Mouse (Mus musculus): Measurements from ENCODE around the gene Pcdh15. TPM values are rescaled to one million over a fixed set of nuclear protein-coding genes. Genes with fewer than 3 reads are reported as not detected.

The Pcdh15 gene
- 0.78 and 0.80 TPM in 2 replicates for polyA plus RNA-seq (2015; fragmentation: Nextera tagmentation; extraction: Ambion mirVana)

GRCm38 (mm10) chr10:73098966-73099845 lies at the start of gene Pcdh15:
Gene Pcdh15, plus strand, starts transcription at chr10:73099342.
- H3K27me3 ChIP-seq (replicated peaks; ENCODE audit: control insufficient read depth, insufficient read depth, low read length) = peaks cover 50% of the 10 kb centered on the region
- H3K4me3 ChIP-seq (ENCODE audit: low read length) = peak within 1 kb of the TSS; percentile 55
- WGBS = under 1% methylated on average over 79 of the region's 79 CpGs
- H3K36me3 ChIP-seq (ENCODE audit: control insufficient read depth, insufficient read depth, low read length) = no peaks in the 10 kb centered on the region
- no peak for ATAC-seq
- peaks cover 8% of the 10 kb centered on the region; the same call in 1 of the 2 replicates for H3K4me1 ChIP-seq (ENCODE audit: control insufficient read depth, insufficient read depth, low read length)
- H3K4me2 ChIP-seq (ENCODE audit: low read depth, low read length) = peak within 1 kb of the TSS; percentile 87
- no peak within 1 kb of the TSS for H3K27ac ChIP-seq (ENCODE audit: low read length)
- no peaks in the 10 kb centered on the region for H3K9me3 ChIP-seq (ENCODE audit: control insufficient read depth, low read length)
- H3K9ac ChIP-seq (ENCODE audit: low read depth, low read length) = peak within 1 kb of the TSS; percentile 45

GRCm38 (mm10) chr10:73052074-73052473 lies 47.1 kb upstream of the Pcdh15 start:
- no peaks in the 10 kb centered on the region for H3K27me3 ChIP-seq (replicated peaks; ENCODE audit: control insufficient read depth, insufficient read depth, low read length)
- no peak overlapping the region for H3K4me3 ChIP-seq (ENCODE audit: low read length)
- H3K9me3 ChIP-seq (ENCODE audit: control insufficient read depth, low read length) = no peaks in the 10 kb centered on the region
- H3K4me2 ChIP-seq (ENCODE audit: low read depth, low read length) = no peak overlapping the region
- no peak for ATAC-seq
- no peaks in the 10 kb centered on the region for H3K4me1 ChIP-seq (ENCODE audit: control insufficient read depth, insufficient read depth, low read length)
- no peak overlapping the region for H3K9ac ChIP-seq (ENCODE audit: low read depth, low read length)
- 79% methylated on average over 6 of the region's 6 CpGs for WGBS
- H3K36me3 ChIP-seq (ENCODE audit: control insufficient read depth, insufficient read depth, low read length) = no peaks in the 10 kb centered on the region
- H3K27ac ChIP-seq (ENCODE audit: low read length) = no peak overlapping the region

GRCm38 (mm10) chr10:73059726-73060230 lies 39.4 kb upstream of the Pcdh15 start:
- WGBS = 82% methylated on average over 2 of the region's 2 CpGs
- Histone ChIP-seq H3K9me3 (ENCODE audit: control insufficient read depth, low read length) (no peaks in the 10 kb centered on the region), H3K4me2 (ENCODE audit: low read depth, low read length) (no peak overlapping the region), H3K27ac (ENCODE audit: low read length) (no peak overlapping the region), H3K4me1 (ENCODE audit: control insufficient read depth, insufficient read depth, low read length) (no peaks in the 10 kb centered on the region), H3K9ac (ENCODE audit: low read depth, low read length) (no peak overlapping the region), H3K27me3 (replicated peaks; ENCODE audit: control insufficient read depth, insufficient read depth, low read length) (no peaks in the 10 kb centered on the region), H3K4me3 (ENCODE audit: low read length) (no peak overlapping the region), H3K36me3 (ENCODE audit: control insufficient read depth, insufficient read depth, low read length) (no peaks in the 10 kb centered on the region)
- no peak for ATAC-seq

GRCm38 (mm10) chr10:73086703-73087102 lies 12.4 kb upstream of the Pcdh15 start:
- no peak overlapping the region for H3K9ac ChIP-seq (ENCODE audit: low read depth, low read length)
- no peak overlapping the region for H3K27ac ChIP-seq (ENCODE audit: low read length)
- no peak for ATAC-seq
- no peaks in the 10 kb centered on the region for H3K9me3 ChIP-seq (ENCODE audit: control insufficient read depth, low read length)
- no peaks in the 10 kb centered on the region for H3K4me1 ChIP-seq (ENCODE audit: control insufficient read depth, insufficient read depth, low read length)
- WGBS = 71% methylated on average over 5 of the region's 5 CpGs
- H3K27me3 ChIP-seq (replicated peaks; ENCODE audit: control insufficient read depth, insufficient read depth, low read length) = no peaks in the 10 kb centered on the region
- no peak overlapping the region for H3K4me3 ChIP-seq (ENCODE audit: low read length)
- no peaks in the 10 kb centered on the region for H3K36me3 ChIP-seq (ENCODE audit: control insufficient read depth, insufficient read depth, low read length)
- no peak overlapping the region for H3K4me2 ChIP-seq (ENCODE audit: low read depth, low read length)

GRCm38 (mm10) chr10:73096531-73097135 lies 2.5 kb upstream of the Pcdh15 start:
- peak overlapping the region; percentile 29 for H3K4me3 ChIP-seq (ENCODE audit: low read length)
- 0 out of 2 replicates have a peak, but pooled peaks have one; percentile 46 for ATAC-seq
- H3K9me3 ChIP-seq (ENCODE audit: control insufficient read depth, low read length) = no peaks in the 10 kb centered on the region
- H3K4me2 ChIP-seq (ENCODE audit: low read depth, low read length) = peak overlapping the region; percentile 40
- H3K27ac ChIP-seq (ENCODE audit: low read length) = no peak overlapping the region
- H3K36me3 ChIP-seq (ENCODE audit: control insufficient read depth, insufficient read depth, low read length) = no peaks in the 10 kb centered on the region
- H3K9ac ChIP-seq (ENCODE audit: low read depth, low read length) = no peak overlapping the region
- 2% methylated on average over 17 of the region's 17 CpGs for WGBS
- peaks cover 8% of the 10 kb centered on the region; the same call in 1 of the 2 replicates for H3K4me1 ChIP-seq (ENCODE audit: control insufficient read depth, insufficient read depth, low read length)
- peaks cover 47% of the 10 kb centered on the region for H3K27me3 ChIP-seq (replicated peaks; ENCODE audit: control insufficient read depth, insufficient read depth, low read length)

- Histone ChIP-seq H3K27me3 (replicated peaks; ENCODE audit: control insufficient read depth, insufficient read depth, low read length) (peaks cover 50% of the 10 kb centered on the region), H3K4me2 (ENCODE audit: low read depth, low read length) (peak overlapping the region; percentile 40), H3K9me3 (ENCODE audit: control insufficient read depth, low read length) (no peaks in the 10 kb centered on the region), H3K27ac (ENCODE audit: low read length) (no peak overlapping the region), H3K36me3 (ENCODE audit: control insufficient read depth, insufficient read depth, low read length) (no peaks in the 10 kb centered on the region), H3K4me1 (ENCODE audit: control insufficient read depth, insufficient read depth, low read length) (peaks cover 8% of the 10 kb centered on the region; the same call in 1 of the 2 replicates), H3K9ac (ENCODE audit: low read depth, low read length) (no peak overlapping the region), H3K4me3 (ENCODE audit: low read length) (peak overlapping the region; percentile 29)
- no peak for ATAC-seq
- WGBS = 7% methylated on average over 7 of the region's 7 CpGs
These were observed 2.0 kb upstream of the Pcdh15 start for GRCm38 (mm10) chr10:73097176-73097575.

- under 1% methylated on average over 17 of the region's 17 CpGs for WGBS
- H3K9me3 ChIP-seq (ENCODE audit: control insufficient read depth, low read length) = no peaks in the 10 kb centered on the region
- no peak overlapping the region for H3K27ac ChIP-seq (ENCODE audit: low read length)
- peaks cover 8% of the 10 kb centered on the region; the same call in 1 of the 2 replicates for H3K4me1 ChIP-seq (ENCODE audit: control insufficient read depth, insufficient read depth, low read length)
- 0 out of 2 replicates have a peak overlapping the region, but pooled peaks have one; percentile 9 for H3K4me3 ChIP-seq (ENCODE audit: low read length)
- no peaks in the 10 kb centered on the region for H3K36me3 ChIP-seq (ENCODE audit: control insufficient read depth, insufficient read depth, low read length)
- H3K4me2 ChIP-seq (ENCODE audit: low read depth, low read length) = peak overlapping the region; percentile 6; the same call in 1 of the 2 replicates
- no peak overlapping the region for H3K9ac ChIP-seq (ENCODE audit: low read depth, low read length)
- H3K27me3 ChIP-seq (replicated peaks; ENCODE audit: control insufficient read depth, insufficient read depth, low read length) = peaks cover 50% of the 10 kb centered on the region
- peak; percentile 44; the same call in 1 of the 2 replicates for ATAC-seq
These were observed 1.2 kb upstream of the Pcdh15 start for GRCm38 (mm10) chr10:73097979-73098378.

- peak overlapping the region; percentile 55 for H3K4me3 ChIP-seq (ENCODE audit: low read length)
- peak overlapping the region; percentile 87 for H3K4me2 ChIP-seq (ENCODE audit: low read depth, low read length)
- H3K36me3 ChIP-seq (ENCODE audit: control insufficient read depth, insufficient read depth, low read length) = no peaks in the 10 kb centered on the region
- peaks cover 50% of the 10 kb centered on the region for H3K27me3 ChIP-seq (replicated peaks; ENCODE audit: control insufficient read depth, insufficient read depth, low read length)
- H3K27ac ChIP-seq (ENCODE audit: low read length) = no peak overlapping the region
- peaks cover 8% of the 10 kb centered on the region; the same call in 1 of the 2 replicates for H3K4me1 ChIP-seq (ENCODE audit: control insufficient read depth, insufficient read depth, low read length)
- under 1% methylated on average over 37 of the region's 37 CpGs for WGBS
- no peaks in the 10 kb centered on the region for H3K9me3 ChIP-seq (ENCODE audit: control insufficient read depth, low read length)
- H3K9ac ChIP-seq (ENCODE audit: low read depth, low read length) = peak overlapping the region; percentile 45
- no peak; the same call in 1 of the 2 replicates for ATAC-seq
These were observed 702 bp downstream of the Pcdh15 start for GRCm38 (mm10) chr10:73099846-73100241.

GRCm38 (mm10) chr10:73103383-73103994 lies 4.3 kb downstream of the Pcdh15 start:
- no peak for ATAC-seq
- H3K36me3 ChIP-seq (ENCODE audit: control insufficient read depth, insufficient read depth, low read length) = no peaks in the 10 kb centered on the region
- H3K4me1 ChIP-seq (ENCODE audit: control insufficient read depth, insufficient read depth, low read length) = 0 out of 2 replicates have a peak, but pooled peaks cover 3% of the 10 kb centered on the region
- WGBS = 75% methylated on average over 13 of the region's 13 CpGs
- H3K27ac ChIP-seq (ENCODE audit: low read length) = no peak overlapping the region
- no peaks in the 10 kb centered on the region for H3K9me3 ChIP-seq (ENCODE audit: control insufficient read depth, low read length)
- no peak overlapping the region for H3K4me2 ChIP-seq (ENCODE audit: low read depth, low read length)
- H3K27me3 ChIP-seq (replicated peaks; ENCODE audit: control insufficient read depth, insufficient read depth, low read length) = peaks cover 25% of the 10 kb centered on the region
- no peak overlapping the region for H3K9ac ChIP-seq (ENCODE audit: low read depth, low read length)
- H3K4me3 ChIP-seq (ENCODE audit: low read length) = no peak overlapping the region

All from intestine, embryonic 16.5 days (tissue).